In genomic region chr14:25359824-25360294, GRCm38 (mm10) we compare ENCODE assay signal across 12 mouse cellular contexts.
DNase-seq lines count a peak whose midpoint lies in the region; ATAC-seq and TF ChIP-seq lines count a peak whose summit lies in the region.
"Had no signal": no experiment of that assay in that cellular context is flagged by ENCODE, and none has a peak within 500 bp of the region (broad histone marks: within the 10 kb centered on the region; RNA-seq: fewer than 3 reads in every experiment).

No protein-coding gene starts in this region.

- no peaks in the 10 kb centered on the region for H3K36me3 ChIP-seq in heart, embryonic 13.5 days
- H3K36me3 ChIP-seq in hindbrain, embryonic 16.5 days (ENCODE audit: control insufficient read depth, insufficient read depth, low read length): no peaks in the 10 kb centered on the region

- TF ChIP-seq CTCF in embryonic fibroblast, embryonic 13.5 days (IDR thresholded peaks at IDR 0.05; ENCODE audit: borderline replicate concordance, insufficient read depth, low read length): no peak

- peak overlapping the region; percentile 37 for H3K27ac ChIP-seq in embryonic fibroblast, embryonic 13.5 days (ENCODE audit: insufficient read depth, low read length)
- peak overlapping the region; percentile 32; the same call in 1 of the 2 replicates for H3K27ac ChIP-seq in heart, embryonic 13.5 days (replicated peaks)
- no peak overlapping the region for H3K27ac ChIP-seq in hindbrain, embryonic 16.5 days (ENCODE audit: low read depth, low read length)

- H3K9ac ChIP-seq in heart, embryonic 13.5 days: no peak overlapping the region
- no peak overlapping the region for H3K9ac ChIP-seq in hindbrain, embryonic 16.5 days (ENCODE audit: low read depth, low read length)

- H3K4me1 ChIP-seq in embryonic fibroblast, embryonic 13.5 days (ENCODE audit: control insufficient read depth, insufficient read depth, low read length): peaks cover 4% of the 10 kb centered on the region
- H3K4me1 ChIP-seq in heart, embryonic 13.5 days: peaks cover 37% of the 10 kb centered on the region
- peaks cover under 1% of the 10 kb centered on the region; the same call in 1 of the 2 replicates for H3K4me1 ChIP-seq in hindbrain, embryonic 16.5 days (ENCODE audit: control insufficient read depth, insufficient read depth, low read depth, low read length)

- TF ChIP-seq POLR2A in embryonic fibroblast, embryonic 13.5 days (IDR thresholded peaks at IDR 0.05; ENCODE audit: low read depth, low read length): no peak

- no peaks in the 10 kb centered on the region for H3K27me3 ChIP-seq in heart, embryonic 13.5 days (replicated peaks)
- H3K27me3 ChIP-seq in hindbrain, embryonic 16.5 days (replicated peaks; ENCODE audit: control insufficient read depth, insufficient read depth, low read length): no peaks in the 10 kb centered on the region

- 48% methylated on average over 3 of the region's 3 CpGs for WGBS in heart, embryonic 13.5 days
- 91% methylated on average over 3 of the region's 3 CpGs for WGBS in hindbrain, embryonic 16.5 days

- no peaks in the 10 kb centered on the region for H3K9me3 ChIP-seq in heart, embryonic 13.5 days
- H3K9me3 ChIP-seq in hindbrain, embryonic 16.5 days (ENCODE audit: control insufficient read depth, low read length): no peaks in the 10 kb centered on the region

- DNase-seq in Muller cell, postnatal 12 days (ENCODE audit: inconsistent ontology term): peak; percentile 54
- DNase-seq in lung, postnatal 14 days: peak; percentile 28
- DNase-seq in ovary, postnatal 10 days (ENCODE audit: low spot score): no peak
- DNase-seq in kidney, postnatal 36 days: no peak
- DNase-seq: adrenal gland, postnatal 25 days; cerebellum, adult 2 months; kidney, adult 8-10 months; layer of hippocampus, postnatal 36 days; thymus, adult 2 months had no signal

- H3K4me2 ChIP-seq in heart, embryonic 13.5 days: no peak overlapping the region
- no peak overlapping the region for H3K4me2 ChIP-seq in hindbrain, embryonic 16.5 days (ENCODE audit: low read length)

- no peak overlapping the region for H3K4me3 ChIP-seq in embryonic fibroblast, embryonic 13.5 days (ENCODE audit: insufficient read depth, low read length)
- no peak overlapping the region for H3K4me3 ChIP-seq in heart, embryonic 13.5 days
- H3K4me3 ChIP-seq in hindbrain, embryonic 16.5 days (ENCODE audit: low read length): no peak overlapping the region

- no peak for ATAC-seq in heart, embryonic 13.5 days (ENCODE audit: extremely low read depth, insufficient number of reproducible peaks, low FRiP score, low TSS enrichment)
- no peak for ATAC-seq in hindbrain, embryonic 16.5 days

Comparison
In these comparisons a context has a peak if more than half of its experiments do, and no peak if none do; other contexts are left out.
1. DNase-seq: peak in Muller cell, postnatal 12 days (single experiment) and lung, postnatal 14 days (single experiment); none in ovary, postnatal 10 days (single experiment) and kidney, postnatal 36 days (0 of 2).